Mouse (Mus musculus) liver, adult 2 months (tissue): ENCODE results near the gene Smndc1. TPM values are rescaled to one million over a fixed set of nuclear protein-coding genes. Genes with fewer than 3 reads are reported as not detected.

Experiments
- DNase-seq: peaks from one replicate; pipeline ENCODE4 v3.0.0-alpha.2; 2011; ENCODE audit warnings: low read depth, low spot score; ENCODE audit errors: extremely low read depth
- H3K27ac ChIP-seq: fragments of 200-500 bp; replicated peaks from 2 replicates; pipeline ENCODE4 v1.5.1; 2012; ENCODE audit warnings: low read depth, mild to moderate bottlenecking, control low read depth, inconsistent platforms, low read length; ENCODE audit not compliant: insufficient read depth
- H3K27me3 ChIP-seq: fragments of 200-500 bp; 2 replicates; pipeline ENCODE4 v1.6.1; 2012; ENCODE audit warnings: mild to moderate bottlenecking, moderate library complexity, low read length, inconsistent platforms; ENCODE audit not compliant: control insufficient read depth, insufficient read depth
- H3K36me3 ChIP-seq: fragments of 200-500 bp; 2 replicates; pipeline ENCODE4 v1.6.1; 2012; ENCODE audit warnings: low read length, inconsistent platforms; ENCODE audit not compliant: control insufficient read depth, insufficient read depth
- H3K4me1 ChIP-seq: fragments of 200-500 bp; 2 replicates; pipeline ENCODE4 v1.6.1; 2011; ENCODE audit warnings: low read length; ENCODE audit not compliant: control insufficient read depth, insufficient read depth
- H3K4me3 ChIP-seq: fragments of 200-500 bp; 2 replicates; pipeline ENCODE4 v1.5.1; 2011; ENCODE audit warnings: low read depth, mild to moderate bottlenecking, control low read depth, low read length, moderate library complexity; ENCODE audit not compliant: insufficient read depth
- H3K79me2 ChIP-seq: fragments of 200-500 bp; 2 replicates; pipeline ENCODE4 v1.6.1; 2012; ENCODE audit warnings: inconsistent platforms, mild to moderate bottlenecking, low read length, moderate library complexity; ENCODE audit not compliant: control insufficient read depth, insufficient read depth
- H3K9ac ChIP-seq: fragments of 200-500 bp; 2 replicates; pipeline ENCODE4 v1.6.1; 2012; ENCODE audit warnings: low read depth, mild to moderate bottlenecking, control low read depth, inconsistent platforms, low read length
- CTCF ChIP-seq: fragments of 200-500 bp; IDR thresholded peaks from 2 replicates; pipeline ENCODE4 v1.5.1; 2011; ENCODE audit warnings: low read depth, low read length, control low read depth
- POLR2A ChIP-seq: fragments of 200-500 bp; IDR thresholded peaks from 2 replicates; pipeline ENCODE4 v1.6.1; 2011; ENCODE audit warnings: low read length, control low read depth; ENCODE audit not compliant: insufficient read depth; ENCODE audit errors: extremely low read depth
- WGBS: fragments of 180-500 bp; shearing (Covaris S2); methylation state at CpG from one replicate; pipeline ENCODE4 v1.1.7; 2018; 5-methylcytosine and 5-hydroxymethylcytosine counted together
- polyA plus RNA-seq: library from polyadenylated mRNA; depleted of rRNA; stranded (reverse); fragments of >200 nt; gene quantifications from 2 replicates; pipeline ENCODE4 v1.2.3, GENCODE M21; 2012
- total RNA-seq: library from RNA; depleted of rRNA; stranded (reverse); fragments of >200 nt; gene quantifications from 2 replicates; pipeline ENCODE4 v1.2.3, GENCODE M21; 2014

The Smndc1 gene
- total and polyA plus RNA-seq, 2 experiments = 1.6 to 8.1 TPM

- Histone ChIP-seq H3K4me3 (no peak overlapping the region), H3K27ac (no peak overlapping the region), H3K4me1 (no peaks in the 10 kb centered on the region), H3K79me2 (no peaks in the 10 kb centered on the region), H3K36me3 (no peaks in the 10 kb centered on the region), H3K27me3 (no peaks in the 10 kb centered on the region), H3K9ac (no peak overlapping the region)
- DNase-seq = no peak
- WGBS = 77% methylated on average over 9 of the region's 9 CpGs
- TF ChIP-seq CTCF (no peak), POLR2A (no peak)
These were observed 40.0 kb upstream of the Smndc1 start for GRCm38 (mm10) chr19:53430356-53430755.

GRCm38 (mm10) chr19:53427817-53428216 is 37.4 kb upstream of the Smndc1 start:
- no peak overlapping the region for H3K27ac ChIP-seq
- H3K4me3 ChIP-seq = no peak overlapping the region
- TF ChIP-seq POLR2A = no peak
- TF ChIP-seq CTCF = no peak
- DNase-seq = no peak
- no peaks in the 10 kb centered on the region for H3K4me1 ChIP-seq
- no peak overlapping the region for H3K9ac ChIP-seq
- H3K79me2 ChIP-seq = no peaks in the 10 kb centered on the region
- no peaks in the 10 kb centered on the region for H3K27me3 ChIP-seq
- no peaks in the 10 kb centered on the region for H3K36me3 ChIP-seq
- 31% methylated on average over 8 of the region's 8 CpGs for WGBS

- H3K27me3 ChIP-seq = no peaks in the 10 kb centered on the region
- H3K27ac ChIP-seq = no peak overlapping the region
- no peaks in the 10 kb centered on the region for H3K36me3 ChIP-seq
- TF ChIP-seq POLR2A = no peak
- no peak for TF ChIP-seq CTCF
- no peak overlapping the region for H3K4me3 ChIP-seq
- DNase-seq = no peak
- no peaks in the 10 kb centered on the region for H3K4me1 ChIP-seq
- no peak overlapping the region for H3K9ac ChIP-seq
- WGBS = 56% methylated on average over 7 of the region's 7 CpGs
- no peaks in the 10 kb centered on the region for H3K79me2 ChIP-seq
These were observed 37.0 kb upstream of the Smndc1 start for GRCm38 (mm10) chr19:53427346-53427745.

- 83% methylated on average over 8 of the region's 8 CpGs for WGBS
- no peak for DNase-seq
- TF ChIP-seq CTCF = no peak
- no peak for TF ChIP-seq POLR2A
- Histone ChIP-seq H3K27me3 (no peaks in the 10 kb centered on the region), H3K4me1 (no peaks in the 10 kb centered on the region), H3K36me3 (no peaks in the 10 kb centered on the region), H3K9ac (no peak overlapping the region), H3K4me3 (no peak overlapping the region), H3K27ac (no peak overlapping the region), H3K79me2 (no peaks in the 10 kb centered on the region)
These were observed 35.4 kb upstream of the Smndc1 start for GRCm38 (mm10) chr19:53425824-53426223.

GRCm38 (mm10) chr19:53424629-53425028 is 34.3 kb upstream of the Smndc1 start:
- Histone ChIP-seq H3K27me3 (no peaks in the 10 kb centered on the region), H3K27ac (0 out of 2 replicates have a peak overlapping the region, but pooled peaks have one; percentile 20), H3K79me2 (no peaks in the 10 kb centered on the region), H3K4me1 (no peaks in the 10 kb centered on the region), H3K9ac (0 out of 2 replicates have a peak overlapping the region, but pooled peaks have one; percentile 19), H3K36me3 (no peaks in the 10 kb centered on the region), H3K4me3 (0 out of 2 replicates have a peak overlapping the region, but pooled peaks have one; percentile 14)
- 62% methylated on average over 18 of the region's 18 CpGs for WGBS
- TF ChIP-seq CTCF (no peak), POLR2A (no peak)
- DNase-seq = peak; percentile 19

- WGBS = 59% methylated on average over 17 of the region's 17 CpGs
- Histone ChIP-seq H3K79me2 (no peaks in the 10 kb centered on the region), H3K36me3 (no peaks in the 10 kb centered on the region), H3K27ac (no peak overlapping the region), H3K9ac (no peak overlapping the region), H3K27me3 (no peaks in the 10 kb centered on the region), H3K4me3 (no peak overlapping the region), H3K4me1 (no peaks in the 10 kb centered on the region)
- TF ChIP-seq CTCF (no peak), POLR2A (no peak)
- no peak for DNase-seq
These were observed 33.6 kb upstream of the Smndc1 start for GRCm38 (mm10) chr19:53423816-53424465.
